Comparison of ENCODE assay signal across 31 mouse cellular contexts in the genomic region with DNA sequence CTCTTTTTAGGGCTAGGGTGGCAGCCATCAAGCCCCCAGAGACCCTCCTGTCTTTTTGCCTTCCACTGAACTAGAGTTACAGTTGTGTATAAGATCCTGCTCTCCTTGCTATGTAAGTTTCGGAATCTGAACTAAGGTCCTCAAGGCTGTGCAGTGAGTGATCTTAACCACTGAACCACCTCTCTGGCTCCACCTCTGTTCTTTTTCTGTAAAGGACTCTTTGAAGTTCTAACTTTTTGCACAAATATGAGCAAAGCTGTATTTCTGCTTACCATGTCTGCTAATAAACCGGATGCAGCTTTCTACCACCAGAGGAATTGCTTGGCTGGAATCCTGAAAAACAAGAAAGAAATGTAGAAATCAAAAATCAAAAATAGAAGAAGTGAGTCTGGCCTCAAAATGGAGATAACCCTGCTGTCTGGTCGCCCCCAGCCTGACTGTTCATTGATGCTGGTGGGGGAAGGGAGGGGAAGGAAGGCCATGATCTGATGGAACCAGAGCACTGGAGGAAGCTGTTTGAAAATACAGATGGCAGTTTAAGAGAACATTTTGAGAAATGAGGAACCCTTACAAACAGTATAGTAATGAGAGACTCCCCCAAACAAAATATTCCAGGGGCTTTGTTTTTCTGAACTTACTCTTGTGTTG. TPM values are rescaled to one million over a fixed set of nuclear protein-coding genes. Genes with fewer than 3 reads are reported as not detected.
DNase-seq lines count a peak whose midpoint lies in the region; ATAC-seq and TF ChIP-seq lines count a peak whose summit lies in the region.
"Had no signal": no experiment of that assay in that cellular context is flagged by ENCODE, and none has a peak within 500 bp of the region (broad histone marks: within the 10 kb centered on the region; RNA-seq: fewer than 3 reads in every experiment).

No protein-coding gene starts in this region.

- no peak for TF ChIP-seq CTCF in hindbrain, postnatal 0 days (IDR thresholded peaks at IDR 0.05; ENCODE audit: low read depth)

- 94% methylated on average over 3 of the region's 3 CpGs for WGBS in hindbrain, postnatal 0 days

- H3K4me1 ChIP-seq in hindbrain, postnatal 0 days (ENCODE audit: insufficient read depth, low read length) = no peaks in the 10 kb centered on the region
- H3K4me1 ChIP-seq: embryonic facial prominence, embryonic 12.5 days; forebrain, embryonic 10.5 days; heart, embryonic 13.5 days; hindbrain, embryonic 10.5 days; hindbrain, embryonic 15.5 days; limb, embryonic 12.5 days; liver, embryonic 15.5 days had no signal

- H3K27ac ChIP-seq in hindbrain, postnatal 0 days = no peak overlapping the region
- H3K27ac ChIP-seq: embryonic facial prominence, embryonic 12.5 days; forebrain, embryonic 10.5 days; heart, embryonic 13.5 days; hindbrain, embryonic 10.5 days; hindbrain, embryonic 15.5 days; left cerebral cortex, adult 2 months; limb, embryonic 12.5 days; liver, embryonic 15.5 days; neural tube, embryonic 13.5 days; stomach, postnatal 0 days had no signal

- peaks cover 21% of the 10 kb centered on the region; the same call in 1 of the 2 replicates for H3K36me3 ChIP-seq in hindbrain, postnatal 0 days (ENCODE audit: insufficient read depth, low read length)

- H3K9me3 ChIP-seq in hindbrain, postnatal 0 days (ENCODE audit: low read length) = no peaks in the 10 kb centered on the region
- H3K9me3 ChIP-seq: embryonic facial prominence, embryonic 12.5 days; forebrain, embryonic 10.5 days; G1E; heart, embryonic 13.5 days; hindbrain, embryonic 10.5 days; hindbrain, embryonic 15.5 days; limb, embryonic 12.5 days; liver, embryonic 15.5 days; neural tube, embryonic 13.5 days had no signal

- no peak overlapping the region for H3K4me3 ChIP-seq in hindbrain, postnatal 0 days (ENCODE audit: low read length)
- H3K4me3 ChIP-seq: embryonic facial prominence, embryonic 12.5 days; forebrain, embryonic 10.5 days; heart, embryonic 13.5 days; hindbrain, embryonic 10.5 days; hindbrain, embryonic 15.5 days; left cerebral cortex, adult 2 months; limb, embryonic 12.5 days; liver, embryonic 15.5 days; neural tube, embryonic 13.5 days had no signal

- DNase-seq in thymus, postnatal 0 days (ENCODE audit: low spot score) = peak; percentile 57
- DNase-seq in layer of hippocampus, adult 18-20 months (ENCODE audit: low spot score in 2 of 2) = no peak
- DNase-seq in layer of hippocampus, postnatal 10 days (ENCODE audit: low spot score in 2 of 2) = no peak
- no peak for DNase-seq in hindbrain, postnatal 0 days (ENCODE audit: low spot score)
- no peak for DNase-seq in heart, postnatal 10 days
- DNase-seq: adrenal gland, adult 8-10 months; cerebellum, adult 8-10 months; cerebellum, postnatal 36 days; embryo, embryonic 11 days; forebrain, postnatal 0 days; gastrocnemius, postnatal 10 days; heart, postnatal 14 days; kidney, postnatal 14 days; lung, embryonic 14.5 days; right cerebral cortex, postnatal 4 days had no signal

- no peak overlapping the region for H3K9ac ChIP-seq in hindbrain, postnatal 0 days (replicated peaks; ENCODE audit: low read length)
- H3K9ac ChIP-seq: embryonic facial prominence, embryonic 12.5 days; forebrain, postnatal 0 days; heart, embryonic 13.5 days; hindbrain, embryonic 15.5 days; limb, embryonic 12.5 days; liver, embryonic 15.5 days; lung, embryonic 14.5 days; neural tube, embryonic 13.5 days had no signal

- H3K4me2 ChIP-seq in hindbrain, postnatal 0 days (ENCODE audit: low read depth, low read length) = no peak overlapping the region
- H3K4me2 ChIP-seq: embryonic facial prominence, embryonic 12.5 days; heart, embryonic 13.5 days; hindbrain, embryonic 15.5 days; limb, embryonic 12.5 days; liver, embryonic 15.5 days; lung, embryonic 14.5 days; midbrain, embryonic 11.5 days; neural tube, embryonic 13.5 days had no signal

- no peaks in the 10 kb centered on the region for H3K27me3 ChIP-seq in hindbrain, postnatal 0 days (ENCODE audit: insufficient read depth, low read length)
- H3K27me3 ChIP-seq: embryonic facial prominence, embryonic 12.5 days; heart, embryonic 13.5 days; hindbrain, embryonic 15.5 days; limb, embryonic 12.5 days; liver, embryonic 15.5 days; neural tube, embryonic 13.5 days had no signal

- peak; percentile 92 for ATAC-seq in CD4-positive, CD25-positive, alpha-beta regulatory T cell, adult 4 months
- ATAC-seq in activated CD4-positive, CD25-positive, alpha-beta regulatory T cell, adult 4 months = peak; percentile 32
- ATAC-seq in hindbrain, postnatal 0 days = no peak
- ATAC-seq: forebrain, postnatal 0 days; intestine, embryonic 16.5 days; midbrain, embryonic 16.5 days had no signal

- intact Hi-C loops in heart, postnatal 10 days (cut with DNase I) = no loop called here

RNA-seq across cellular contexts. Expression of gene Ikbke, which starts 45.5 kb away (rescaled TPM):
- 100 to 1,000 TPM; 108 to 204 TPM for polyA plus RNA-seq in CD4-positive, CD25-positive, alpha-beta regulatory T cell, adult 4 months (2017; shearing (Covaris generic))
- polyA plus RNA-seq in activated CD4-positive, CD25-positive, alpha-beta regulatory T cell, adult 4 months (2017; shearing (Covaris generic)) = 10 to 100 TPM; 68.0 to 91.2 TPM
- polyA plus RNA-seq in thymus, postnatal 0 days (2015; fragmentation: Nextera tagmentation; extraction: Ambion mirVana) = 22.2 and 23.5 TPM in 2 replicates
- 1 to 10 TPM; 1.2 to 1.8 TPM for total RNA-seq in layer of hippocampus, adult 18-20 months (2021)
- total RNA-seq in layer of hippocampus, postnatal 10 days (2021) = 1 to 10 TPM; 2.5 to 3.6 TPM
- total RNA-seq in hindbrain, postnatal 0 days (2014; rRNA removed) = 0.75 and 1.5 TPM in 2 replicates
- polyA plus RNA-seq in hindbrain, postnatal 0 days (2015; fragmentation: Nextera tagmentation; extraction: Ambion mirVana) = 1.2 TPM in 2 replicates
- 1 to 10 TPM; 2.9 to 3.1 TPM for total RNA-seq in heart, postnatal 10 days (2021)
